Mouse (Mus musculus) layer of hippocampus, adult 2 months (tissue): ENCODE measurements around the gene Nbdy. TPM values are rescaled to one million over a fixed set of nuclear protein-coding genes. Genes with fewer than 3 reads are reported as not detected.

Experiments
- DNase-seq, 2 experiments: peaks; one replicate each; pipeline ENCODE4 v3.0.0; 2022; ENCODE audit warnings: low spot score in 2 of 2
- H3K27ac ChIP-seq: fragments of 200-600 bp; 2 replicates; pipeline ENCODE4 v1.8.1; 2022
- H3K4me3 ChIP-seq: fragments of 200-600 bp; 2 replicates; pipeline ENCODE4 v1.8.1; 2022; ENCODE audit warnings: mild to moderate bottlenecking
- CTCF ChIP-seq: fragments of 200-600 bp; conservative IDR thresholded peaks from 2 replicates; pipeline ENCODE4 v1.8.1; 2022; ENCODE audit warnings: antibody characterized with exemption, mild to moderate bottlenecking, moderate library complexity
- long read RNA-seq, 2 experiments: library from polyadenylated mRNA; stranded (forward); transcript quantifications; one replicate each; pipeline ENCODE4 v2.0.0; 2021; ENCODE audit warnings: borderline mapping rate in 2 of 2
- total RNA-seq, 2 experiments: library from RNA; stranded (reverse); gene quantifications; 2 replicates each; pipeline ENCODE4 v1.2.3; 2021

The Nbdy gene
- 10 to 100 TPM; 40.0 to 49.1 TPM for total RNA-seq
- long read RNA-seq, experiment 1, transcript Nbdy-201 (4 exons, 788 nt): major isoform, 15 of 24 reads
- long read RNA-seq, experiment 1, partial matches to known transcripts: 1 of 24 reads
- long read RNA-seq, experiment 1, other reads (novel, unspliced or antisense): 4 of 24 reads
- long read RNA-seq, experiment 2, transcript Nbdy-201 (4 exons, 788 nt): major isoform, 10 of 13 reads
- long read RNA-seq, experiment 2, partial matches to known transcripts: 0 of 13 reads
- long read RNA-seq, experiment 2, other reads (novel, unspliced or antisense): 0 of 13 reads

DNA sequence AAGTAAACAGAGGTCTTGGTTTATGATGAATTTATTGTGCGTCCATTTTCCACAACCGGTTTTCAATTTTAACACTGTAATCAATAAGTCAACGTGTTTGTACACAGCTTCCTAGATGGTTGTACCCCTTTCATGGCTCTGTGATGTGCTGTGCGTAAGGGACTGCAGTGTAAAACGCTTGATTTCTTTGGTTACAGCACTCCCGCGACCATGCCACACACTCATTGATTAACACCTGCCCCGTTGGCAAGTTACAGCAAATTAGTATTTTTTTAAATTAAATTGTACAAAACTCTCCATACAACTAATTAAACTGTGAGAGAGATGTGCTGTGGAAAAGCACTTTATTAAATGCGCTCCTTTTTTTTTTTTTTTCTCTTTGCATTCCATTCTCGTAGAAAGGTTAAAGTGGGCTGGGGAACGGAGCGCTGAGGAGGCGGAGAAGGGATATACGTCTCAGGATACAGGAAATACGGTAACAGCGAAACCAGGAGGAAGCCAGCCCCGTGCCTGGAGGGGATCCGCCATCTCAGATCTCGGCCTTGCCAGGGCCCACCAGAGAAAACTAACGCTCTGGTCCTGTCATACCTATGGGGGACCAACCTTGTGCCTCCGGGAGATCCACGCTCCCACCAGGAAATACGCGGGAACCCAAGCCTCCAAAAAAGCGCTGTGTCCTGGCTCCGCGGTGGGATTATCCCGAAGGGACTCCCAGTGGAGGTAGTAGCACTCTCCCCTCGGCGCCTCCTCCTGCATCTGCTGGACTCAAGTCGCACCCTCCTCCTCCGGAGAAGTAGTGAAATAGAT, at the start of gene Nbdy:
Gene Nbdy (plus strand): TSS at position 481 of the 807 bp plus-strand sequence.
- DNase-seq: peak; percentile 25 to 49
- H3K4me3 ChIP-seq: peak within 1 kb of the TSS; percentile 65
- H3K27ac ChIP-seq: peak within 1 kb of the TSS; percentile 87
- no peak for TF ChIP-seq CTCF

- no peak for DNase-seq
- Histone ChIP-seq H3K27ac (peak within 1 kb of the TSS; percentile 53; the same call in 1 of the 2 replicates), H3K4me3 (peak within 1 kb of the TSS; percentile 50)
- no peak for TF ChIP-seq CTCF
Measured at GRCm38 (mm10) chrX:153695782-153696395, 27.5 kb upstream of the Nbdy start, which contains the start of gene Kctd12b. Kctd12b (minus strand) TSS chrX:153696391.

DNA sequence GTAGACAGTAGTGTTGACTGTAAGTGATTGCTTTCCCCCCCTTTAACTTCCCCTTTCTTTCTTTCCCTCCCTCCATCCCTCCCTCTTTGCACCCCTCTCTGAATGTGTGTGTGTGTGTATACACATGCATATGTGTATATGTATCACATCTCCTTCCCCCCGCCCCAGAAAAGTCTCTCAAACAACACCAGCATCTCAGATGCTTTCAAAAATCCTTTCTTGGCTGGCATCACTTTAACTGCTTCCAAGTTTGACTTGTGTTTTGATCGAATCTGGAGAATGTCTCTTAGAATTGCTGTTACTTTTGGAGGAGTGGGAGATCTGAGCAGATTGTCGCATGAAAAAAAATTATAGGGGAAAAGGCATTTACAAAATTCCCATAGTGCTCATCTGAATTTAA, 22.9 kb upstream of the Nbdy start:
- DNase-seq: peak in 1 of 2 experiments; percentile 8
- Histone ChIP-seq H3K4me3 (no peak overlapping the region), H3K27ac (no peak overlapping the region)
- TF ChIP-seq CTCF: no peak

DNA sequence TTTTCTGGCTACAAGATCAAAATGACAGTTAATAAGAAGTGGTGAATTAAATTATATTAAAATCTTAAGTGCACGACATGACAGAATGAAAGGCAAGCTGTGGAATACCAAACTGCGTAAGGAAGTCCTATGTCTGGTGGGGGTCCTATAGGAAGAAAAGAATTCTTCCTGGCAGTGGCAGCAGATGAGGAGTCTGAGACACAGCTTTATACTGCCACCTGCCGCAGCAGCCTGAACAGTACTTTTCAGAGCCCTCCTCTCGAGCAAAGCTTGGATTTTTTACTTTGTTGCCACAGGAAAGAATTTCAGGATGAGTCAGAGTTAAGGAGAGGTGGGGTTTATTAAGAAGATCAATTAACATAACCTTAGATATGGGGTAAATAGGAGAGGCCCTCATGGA, 15.7 kb upstream of the Nbdy start:
- DNase-seq: no peak
- TF ChIP-seq CTCF: peak; percentile 80
- Histone ChIP-seq H3K4me3 (no peak overlapping the region), H3K27ac (no peak overlapping the region)

- no peak for TF ChIP-seq CTCF
- no peak overlapping the region for H3K4me3 ChIP-seq
- H3K27ac ChIP-seq: no peak overlapping the region
- DNase-seq: no peak
Measured at GRCm38 (mm10) chrX:153716716-153717115, 6.7 kb upstream of the Nbdy start.

GRCm38 (mm10) chrX:153719602-153720001, 3.8 kb upstream of the Nbdy start:
- DNase-seq: no peak
- peak; percentile 67 for TF ChIP-seq CTCF
- Histone ChIP-seq H3K4me3 (no peak overlapping the region), H3K27ac (no peak overlapping the region)

GRCm38 (mm10) chrX:153724400-153724799, 1.0 kb downstream of the Nbdy start:
- DNase-seq: no peak
- no peak for TF ChIP-seq CTCF
- H3K4me3 ChIP-seq: peak overlapping the region; percentile 65
- H3K27ac ChIP-seq: peak overlapping the region; percentile 87; the same call in 1 of the 2 replicates

DNA sequence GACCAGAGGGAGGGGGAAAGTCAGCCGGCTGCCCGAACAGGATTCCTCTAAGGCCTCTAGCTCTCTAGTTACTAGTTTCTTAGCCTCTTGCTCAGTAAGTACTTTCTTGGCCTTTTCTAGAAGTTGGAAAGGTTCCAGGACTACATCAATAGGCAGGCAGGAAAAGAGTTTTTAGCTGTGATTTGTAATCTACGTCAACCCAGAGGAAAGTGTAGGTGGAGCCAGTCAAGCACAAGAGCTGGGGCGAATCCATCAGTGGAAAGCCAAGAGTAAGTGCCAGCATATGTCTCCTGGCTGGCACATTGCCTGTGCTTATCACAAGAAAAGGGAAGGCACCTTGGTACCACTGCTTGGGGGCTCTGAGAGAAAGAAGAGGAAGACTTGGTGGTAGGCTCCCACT, 12.3 kb downstream of the Nbdy start:
- no peak overlapping the region for H3K4me3 ChIP-seq
- TF ChIP-seq CTCF: no peak
- no peak overlapping the region for H3K27ac ChIP-seq
- DNase-seq: peak in 1 of 2 experiments; percentile 2

GRCm38 (mm10) chrX:153742493-153742892, 19.1 kb downstream of the Nbdy start:
- no peak overlapping the region for H3K27ac ChIP-seq
- no peak for DNase-seq

GRCm38 (mm10) chrX:153749230-153749629, 25.8 kb downstream of the Nbdy start:
- no peak overlapping the region for H3K27ac ChIP-seq
- no peak overlapping the region for H3K4me3 ChIP-seq
- TF ChIP-seq CTCF: peak; percentile 71
- DNase-seq: no peak

More at GRCm38 (mm10) chrX:153742493-153742892, 19.1 kb downstream of the Nbdy start:
- H3K4me3 ChIP-seq: no peak overlapping the region
- TF ChIP-seq CTCF: no peak

Other genes starting within 250 kb of the Nbdy start
- gene Ubqln2, start 225.4 kb upstream of the Nbdy start, total RNA-seq: 100 to 1,000 TPM; 237 to 243 TPM
- not detected for gene Cypt3, start 165.0 kb upstream of the Nbdy start, total RNA-seq
- gene Kctd12b, start 27.2 kb upstream of the Nbdy start, total RNA-seq: 1 to 10 TPM; 3.4 TPM
- gene Spin2c, start 108.6 kb downstream of the Nbdy start, total RNA-seq: 10 to 100 TPM in 1 of 2 experiments, 1 to 10 TPM in 1; 7.8 to 10.9 TPM